Mouse (Mus musculus) brain, embryonic 14.5 days (tissue): ENCODE measurements around the gene Yipf3.

Experiments
- CTCF ChIP-seq: fragments of 200-500 bp; IDR thresholded peaks from 2 replicates; pipeline ENCODE4 v1.5.1; 2012; ENCODE audit warnings: inconsistent platforms, mild to moderate bottlenecking, moderate library complexity, borderline replicate concordance; ENCODE audit not compliant: insufficient read depth, insufficient read length; ENCODE audit errors: extremely low read depth
- POLR2A ChIP-seq: fragments of 200-500 bp; IDR thresholded peaks from 2 replicates; pipeline ENCODE4 v1.6.1; 2012; ENCODE audit warnings: mild to moderate bottlenecking, inconsistent platforms, borderline replicate concordance; ENCODE audit not compliant: poor library complexity, insufficient read depth, insufficient read length, severe bottlenecking; ENCODE audit errors: extremely low read depth

DNA sequence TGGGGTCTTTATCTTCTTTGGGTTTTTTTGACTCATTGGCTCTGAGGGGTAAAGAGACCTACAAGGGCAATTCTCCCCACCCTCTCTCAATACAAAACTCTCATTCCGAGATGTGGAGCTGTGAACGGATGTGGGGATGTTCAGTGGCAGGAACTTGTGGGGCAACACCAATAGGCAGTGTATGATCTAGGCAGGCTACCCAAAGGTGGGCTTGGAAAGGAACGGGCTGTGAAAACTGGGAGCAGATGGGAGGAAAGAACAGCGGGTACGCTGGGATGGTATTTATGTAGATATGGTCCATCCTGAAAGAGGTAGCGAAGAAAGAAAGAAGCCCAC, 49.1 kb downstream of the Yipf3 start:
- TF ChIP-seq CTCF, result no peak
- no peak for TF ChIP-seq POLR2A
